Mouse (Mus musculus) intestine, embryonic 16.5 days (tissue): ENCODE data around the gene Xpnpep1. TPM values are rescaled to one million over a fixed set of nuclear protein-coding genes. Genes with fewer than 3 reads are reported as not detected.
A peak's percentile ranks its signal among the peaks of the same experiment; 100 is the strongest.

Experiments used
- ATAC-seq: fragments of 200-750 bp; cut with Nextera tagmentation; 2 replicates; pipeline ENCODE4 v1.8.0; 2017; ENCODE audit warnings: moderate TSS enrichment, moderate library complexity
- H3K27ac ChIP-seq: fragments of 300-500 bp; sonication (generic); 2 replicates; pipeline ENCODE4 v1.5.1; 2014; ENCODE audit warnings: mild to moderate bottlenecking, low read length
- H3K27me3 ChIP-seq: fragments of 300-500 bp; sonication (generic); replicated peaks from 2 replicates; pipeline ENCODE4 v1.6.1; 2014; ENCODE audit warnings: low read length, control low read depth, mixed read lengths; ENCODE audit not compliant: control insufficient read depth, insufficient read depth
- H3K36me3 ChIP-seq: fragments of 300-500 bp; sonication (generic); 2 replicates; pipeline ENCODE4 v1.6.1; 2014; ENCODE audit warnings: low read length, control low read depth; ENCODE audit not compliant: control insufficient read depth, insufficient read depth
- H3K4me1 ChIP-seq: fragments of 300-500 bp; sonication (generic); 2 replicates; pipeline ENCODE4 v1.6.1; 2014; ENCODE audit warnings: low read length, control low read depth, mixed read lengths; ENCODE audit not compliant: control insufficient read depth, insufficient read depth
- H3K4me2 ChIP-seq: fragments of 300-500 bp; sonication (generic); 2 replicates; pipeline ENCODE4 v1.6.1; 2014; ENCODE audit warnings: low read depth, low read length, control low read depth
- H3K4me3 ChIP-seq: fragments of 300-500 bp; sonication (generic); 2 replicates; pipeline ENCODE4 v1.5.1; 2014; ENCODE audit warnings: mild to moderate bottlenecking, low read length
- H3K9ac ChIP-seq: fragments of 300-500 bp; sonication (generic); 2 replicates; pipeline ENCODE4 v1.6.1; 2014; ENCODE audit warnings: low read depth, low read length
- H3K9me3 ChIP-seq: fragments of 300-500 bp; sonication (generic); 2 replicates; pipeline ENCODE4 v1.6.1; 2016; ENCODE audit warnings: low read length, control low read depth; ENCODE audit not compliant: control insufficient read depth
- WGBS: fragments of 180-500 bp; shearing (Covaris S2); extraction: QIAGEN DNeasy Blood & Tissue Kit; methylation state at CpG from one replicate; pipeline ENCODE4 v1.1.7; 2014; 5-methylcytosine and 5-hydroxymethylcytosine counted together
- polyA plus RNA-seq: library from polyadenylated mRNA; unstranded; fragments of >200 nt; fragmentation: Nextera tagmentation; extraction: Ambion mirVana; gene quantifications from 2 replicates; pipeline ENCODE4 v1.2.1, GENCODE M21; 2015

The Xpnpep1 gene
- polyA plus RNA-seq, 1 experiment from 2014 or later: 231 TPM

GRCm38 (mm10) chr19:53078271-53079085 lies 38.5 kb upstream of the Xpnpep1 start:
- 66% methylated on average over 9 of the region's 9 CpGs for WGBS
- no peak overlapping the region for H3K4me2 ChIP-seq
- H3K9me3 ChIP-seq: no peaks in the 10 kb centered on the region
- H3K27me3 ChIP-seq: no peaks in the 10 kb centered on the region
- peaks cover 42% of the 10 kb centered on the region for H3K4me1 ChIP-seq
- ATAC-seq: no peak
- H3K9ac ChIP-seq: no peak overlapping the region
- H3K4me3 ChIP-seq: no peak overlapping the region
- H3K36me3 ChIP-seq: no peaks in the 10 kb centered on the region
- 0 out of 2 replicates have a peak overlapping the region, but pooled peaks have one; percentile 21 for H3K27ac ChIP-seq

GRCm38 (mm10) chr19:53077278-53077677 lies 37.3 kb upstream of the Xpnpep1 start:
- 89% methylated on average over 5 of the region's 5 CpGs for WGBS
- Histone ChIP-seq H3K36me3 (no peaks in the 10 kb centered on the region), H3K9me3 (no peaks in the 10 kb centered on the region), H3K4me1 (peaks cover 43% of the 10 kb centered on the region), H3K4me2 (no peak overlapping the region), H3K4me3 (no peak overlapping the region), H3K9ac (no peak overlapping the region), H3K27ac (peak overlapping the region; percentile 38), H3K27me3 (no peaks in the 10 kb centered on the region)
- ATAC-seq: no peak

GRCm38 (mm10) chr19:53076238-53076981 lies 36.4 kb upstream of the Xpnpep1 start:
- H3K4me2 ChIP-seq: no peak overlapping the region
- no peaks in the 10 kb centered on the region for H3K36me3 ChIP-seq
- no peaks in the 10 kb centered on the region for H3K9me3 ChIP-seq
- peaks cover 44% of the 10 kb centered on the region for H3K4me1 ChIP-seq
- no peak overlapping the region for H3K27ac ChIP-seq
- H3K4me3 ChIP-seq: no peak overlapping the region
- ATAC-seq: no peak
- no peaks in the 10 kb centered on the region for H3K27me3 ChIP-seq
- H3K9ac ChIP-seq: no peak overlapping the region
- 73% methylated on average over 18 of the region's 18 CpGs for WGBS

- no peak for ATAC-seq
- no peak overlapping the region for H3K4me2 ChIP-seq
- peaks cover 42% of the 10 kb centered on the region for H3K4me1 ChIP-seq
- H3K9ac ChIP-seq: no peak overlapping the region
- WGBS: 87% methylated on average over 11 of the region's 11 CpGs
- no peaks in the 10 kb centered on the region for H3K27me3 ChIP-seq
- H3K4me3 ChIP-seq: no peak overlapping the region
- no peak overlapping the region for H3K27ac ChIP-seq
- no peaks in the 10 kb centered on the region for H3K9me3 ChIP-seq
- H3K36me3 ChIP-seq: no peaks in the 10 kb centered on the region
Measured at GRCm38 (mm10) chr19:53075896-53076237, 35.9 kb upstream of the Xpnpep1 start.

- Histone ChIP-seq H3K4me3 (no peak overlapping the region), H3K4me2 (no peak overlapping the region), H3K9me3 (no peaks in the 10 kb centered on the region), H3K36me3 (no peaks in the 10 kb centered on the region), H3K27ac (peak overlapping the region; percentile 47), H3K9ac (no peak overlapping the region), H3K4me1 (peaks cover 48% of the 10 kb centered on the region), H3K27me3 (no peaks in the 10 kb centered on the region)
- WGBS: 57% methylated on average over 13 of the region's 13 CpGs
- ATAC-seq: peak; percentile 63
Measured at GRCm38 (mm10) chr19:53074899-53075722, 35.1 kb upstream of the Xpnpep1 start.

GRCm38 (mm10) chr19:53073521-53073920 lies 33.5 kb upstream of the Xpnpep1 start:
- Histone ChIP-seq H3K27me3 (no peaks in the 10 kb centered on the region), H3K9me3 (no peaks in the 10 kb centered on the region), H3K36me3 (no peaks in the 10 kb centered on the region), H3K4me1 (peaks cover 46% of the 10 kb centered on the region), H3K9ac (no peak overlapping the region), H3K4me2 (no peak overlapping the region), H3K4me3 (no peak overlapping the region), H3K27ac (no peak overlapping the region)
- no peak for ATAC-seq
- WGBS: 96% methylated on average over 4 of the region's 4 CpGs

- Histone ChIP-seq H3K9ac (no peak overlapping the region), H3K27ac (no peak overlapping the region), H3K36me3 (no peaks in the 10 kb centered on the region), H3K27me3 (no peaks in the 10 kb centered on the region), H3K4me1 (peaks cover 42% of the 10 kb centered on the region), H3K4me3 (no peak overlapping the region), H3K4me2 (no peak overlapping the region), H3K9me3 (no peaks in the 10 kb centered on the region)
- ATAC-seq: no peak
- 70% methylated on average over 5 of the region's 5 CpGs for WGBS
Measured at GRCm38 (mm10) chr19:53072406-53072805, 32.4 kb upstream of the Xpnpep1 start.

GRCm38 (mm10) chr19:53071651-53072050 lies 31.6 kb upstream of the Xpnpep1 start:
- Histone ChIP-seq H3K4me1 (peaks cover 39% of the 10 kb centered on the region), H3K27ac (no peak overlapping the region), H3K9me3 (no peaks in the 10 kb centered on the region), H3K27me3 (no peaks in the 10 kb centered on the region), H3K36me3 (no peaks in the 10 kb centered on the region), H3K9ac (no peak overlapping the region), H3K4me2 (no peak overlapping the region), H3K4me3 (no peak overlapping the region)
- no peak for ATAC-seq
- 60% methylated on average over 5 of the region's 5 CpGs for WGBS

GRCm38 (mm10) chr19:53070870-53071269 lies 30.9 kb upstream of the Xpnpep1 start:
- H3K4me3 ChIP-seq: no peak overlapping the region
- no peak overlapping the region for H3K4me2 ChIP-seq
- H3K27me3 ChIP-seq: no peaks in the 10 kb centered on the region
- no peak overlapping the region for H3K9ac ChIP-seq
- H3K36me3 ChIP-seq: no peaks in the 10 kb centered on the region
- no peaks in the 10 kb centered on the region for H3K9me3 ChIP-seq
- ATAC-seq: no peak
- H3K4me1 ChIP-seq: peaks cover 31% of the 10 kb centered on the region
- H3K27ac ChIP-seq: no peak overlapping the region
- WGBS: 40% methylated on average over 4 of the region's 4 CpGs
